Mouse (Mus musculus) kidney, adult 2 months (tissue): Measurements from ENCODE around the gene Btbd2. TPM values are rescaled to one million over a fixed set of nuclear protein-coding genes. Genes with fewer than 3 reads are reported as not detected.

ENCODE experiments used
- DNase-seq: peaks from one replicate; pipeline ENCODE4 v3.0.0; 2021
- H3K27ac ChIP-seq: fragments of 200-500 bp; 2 replicates; pipeline ENCODE4 v1.5.1; 2012; ENCODE audit warnings: low read depth, low read length, control low read depth, inconsistent platforms; ENCODE audit not compliant: insufficient read depth
- H3K27me3 ChIP-seq: fragments of 200-500 bp; replicated peaks from 2 replicates; pipeline ENCODE4 v1.6.1; 2012; ENCODE audit warnings: mild to moderate bottlenecking, moderate library complexity, low read length, inconsistent platforms; ENCODE audit not compliant: control insufficient read depth, insufficient read depth
- H3K36me3 ChIP-seq: fragments of 200-500 bp; 2 replicates; pipeline ENCODE4 v1.6.1; 2012; ENCODE audit warnings: mild to moderate bottlenecking, moderate library complexity, low read length, inconsistent platforms; ENCODE audit not compliant: control insufficient read depth, insufficient read depth
- H3K4me1 ChIP-seq: fragments of 200-500 bp; 2 replicates; pipeline ENCODE4 v1.6.1; 2011; ENCODE audit warnings: low read length; ENCODE audit not compliant: control insufficient read depth, insufficient read depth
- H3K4me3 ChIP-seq: fragments of 200-500 bp; 2 replicates; pipeline ENCODE4 v1.5.1; 2011; ENCODE audit warnings: mild to moderate bottlenecking, low read depth, low read length, control low read depth; ENCODE audit not compliant: insufficient read depth
- CTCF ChIP-seq: fragments of 200-500 bp; conservative IDR thresholded peaks from 2 replicates; pipeline ENCODE4 v1.5.1; 2011; ENCODE audit warnings: low read depth, mild to moderate bottlenecking, control low read depth, low read length, moderate library complexity, mixed read lengths; ENCODE audit not compliant: insufficient read depth, insufficient read length
- POLR2A ChIP-seq: fragments of 200-500 bp; IDR thresholded peaks from one replicate; pipeline ENCODE4 v1.6.1; 2011; ENCODE audit warnings: low read depth, low read length, control low read depth
- WGBS: fragments of 180-500 bp; shearing (Covaris S2); methylation state at CpG from one replicate; pipeline ENCODE4 v1.1.7; 2018; 5-methylcytosine and 5-hydroxymethylcytosine counted together
- polyA plus RNA-seq: library from polyadenylated mRNA; depleted of rRNA; stranded (reverse); fragments of >200 nt; gene quantifications from 2 replicates; pipeline ENCODE4 v1.2.3, GENCODE M21; 2012

Btbd2 gene
- polyA plus RNA-seq, 1 experiment, result 77.7 TPM

GRCm38 (mm10) chr10:80674161-80674711, 17.4 kb upstream of the Btbd2 start:
- Histone ChIP-seq H3K27ac (peak overlapping the region; percentile 82), H3K36me3 (no peaks in the 10 kb centered on the region; the same call in 1 of the 2 replicates), H3K4me1 (peaks cover 57% of the 10 kb centered on the region), H3K4me3 (peak overlapping the region; percentile 89), H3K27me3 (no peaks in the 10 kb centered on the region)
- no peak; the same call in 1 of the 2 replicates for TF ChIP-seq CTCF
- peak; percentile 24 for TF ChIP-seq POLR2A
- peak; percentile 84 for DNase-seq
- WGBS, result 8% methylated on average over 5 of the region's 5 CpGs

- Histone ChIP-seq H3K4me3 (peak overlapping the region; percentile 89), H3K36me3 (peaks cover 3% of the 10 kb centered on the region; the same call in 1 of the 2 replicates), H3K27ac (peak overlapping the region; percentile 82), H3K4me1 (peaks cover 57% of the 10 kb centered on the region), H3K27me3 (no peaks in the 10 kb centered on the region)
- 47% methylated on average over 3 of the region's 3 CpGs for WGBS
- no peak for DNase-seq
- no peak for TF ChIP-seq CTCF
- TF ChIP-seq POLR2A, result no peak
Observed at GRCm38 (mm10) chr10:80673690-80674089, 16.8 kb upstream of the Btbd2 start.

- TF ChIP-seq POLR2A (no peak), CTCF (no peak)
- peaks cover 56% of the 10 kb centered on the region for H3K4me1 ChIP-seq
- 44% methylated on average over 11 of the region's 11 CpGs for WGBS
- peaks cover 7% of the 10 kb centered on the region; the same call in 1 of the 2 replicates for H3K36me3 ChIP-seq
- H3K4me3 ChIP-seq, result no peak overlapping the region
- H3K27me3 ChIP-seq, result no peaks in the 10 kb centered on the region
- DNase-seq, result peak; percentile 67
- H3K27ac ChIP-seq, result no peak overlapping the region
Observed at GRCm38 (mm10) chr10:80671936-80672690, 15.2 kb upstream of the Btbd2 start.

GRCm38 (mm10) chr10:80671251-80671650, 14.4 kb upstream of the Btbd2 start:
- H3K4me1 ChIP-seq, result peaks cover 58% of the 10 kb centered on the region
- no peak overlapping the region for H3K4me3 ChIP-seq
- H3K27me3 ChIP-seq, result no peaks in the 10 kb centered on the region
- H3K36me3 ChIP-seq, result peaks cover 12% of the 10 kb centered on the region
- DNase-seq, result no peak
- TF ChIP-seq POLR2A (no peak), CTCF (no peak)
- no peak overlapping the region for H3K27ac ChIP-seq
- 78% methylated on average over 4 of the region's 4 CpGs for WGBS

- Histone ChIP-seq H3K27me3 (no peaks in the 10 kb centered on the region), H3K27ac (peak overlapping the region; percentile 57), H3K36me3 (peaks cover 12% of the 10 kb centered on the region), H3K4me1 (peaks cover 64% of the 10 kb centered on the region), H3K4me3 (no peak overlapping the region)
- 52% methylated on average over 2 of the region's 2 CpGs for whole genome bisulfite sequencing
- DNase-seq, result no peak
- TF ChIP-seq POLR2A (no peak), CTCF (no peak)
Observed at GRCm38 (mm10) chr10:80670531-80670930, 13.7 kb upstream of the Btbd2 start.

- no peak overlapping the region for H3K4me3 ChIP-seq
- peaks cover 12% of the 10 kb centered on the region for H3K36me3 ChIP-seq
- DNase-seq, result peak; percentile 97
- H3K27ac ChIP-seq, result peak overlapping the region; percentile 57
- no peaks in the 10 kb centered on the region for H3K27me3 ChIP-seq
- H3K4me1 ChIP-seq, result peaks cover 70% of the 10 kb centered on the region
- WGBS, result 48% methylated on average over 7 of the region's 7 CpGs
- TF ChIP-seq CTCF (no peak), POLR2A (no peak)
Observed at GRCm38 (mm10) chr10:80669737-80670485, 13.0 kb upstream of the Btbd2 start.

GRCm38 (mm10) chr10:80669018-80669417, 12.1 kb upstream of the Btbd2 start:
- WGBS, result 61% methylated on average over 12 of the region's 12 CpGs
- peak overlapping the region; percentile 46 for H3K27ac ChIP-seq
- TF ChIP-seq CTCF (no peak), POLR2A (no peak)
- no peaks in the 10 kb centered on the region for H3K27me3 ChIP-seq
- H3K4me3 ChIP-seq, result no peak overlapping the region
- no peak for DNase-seq
- peaks cover 71% of the 10 kb centered on the region for H3K4me1 ChIP-seq
- H3K36me3 ChIP-seq, result peaks cover 12% of the 10 kb centered on the region
